Mouse (Mus musculus) liver, embryonic 14.5 days (tissue): Measurements from ENCODE around the gene Rnf149. TPM values are rescaled to one million over a fixed set of nuclear protein-coding genes. Genes with fewer than 3 reads are reported as not detected.

ENCODE experiments used
- ATAC-seq: fragments of 200-750 bp; cut with Nextera tagmentation; 2 replicates; pipeline ENCODE4 v1.8.0; 2017; ENCODE audit warnings: moderate number of reproducible peaks, mild to moderate bottlenecking, moderate library complexity; ENCODE audit not compliant: insufficient read depth
- DNase-seq, 3 experiments: peaks; one replicate each; pipeline ENCODE4 v3.0.0-alpha.2; 2012 to 2013; ENCODE audit warnings: low read depth in 3 of 3, low spot score in 3 of 3
- H3K27ac ChIP-seq: fragments of 300-500 bp; sonication (generic); 2 replicates; pipeline ENCODE4 v1.5.1; 2014; ENCODE audit warnings: moderate library complexity, mild to moderate bottlenecking, control low read depth, inconsistent platforms
- H3K27me3 ChIP-seq: fragments of 300-500 bp; sonication (generic); 2 replicates; pipeline ENCODE4 v1.6.1; 2014; ENCODE audit warnings: mild to moderate bottlenecking, low read length, moderate library complexity; ENCODE audit not compliant: control insufficient read depth, insufficient read depth
- H3K36me3 ChIP-seq: fragments of 300-500 bp; sonication (generic); replicated peaks from 2 replicates; pipeline ENCODE4 v1.6.1; 2014; ENCODE audit warnings: low read depth; ENCODE audit not compliant: control insufficient read depth, insufficient read depth
- H3K4me1 ChIP-seq, 2 experiments: fragments of 200-500 bp in 1 of 2; fragments of 300-500 bp in 1 of 2; sonication (generic) in 1 of 2; replicated peaks; 2 replicates each; pipeline ENCODE4 v1.6.1; 2012 to 2014; ENCODE audit warnings: antibody characterized with exemption in 1 of 2, inconsistent platforms in 1 of 2, low read length in 1 of 2; ENCODE audit not compliant: control insufficient read depth in 2 of 2, insufficient read depth in 2 of 2
- H3K4me2 ChIP-seq: fragments of 300-500 bp; sonication (generic); 2 replicates; pipeline ENCODE4 v1.6.1; 2014; ENCODE audit warnings: low read depth, mild to moderate bottlenecking, control low read depth, moderate library complexity
- H3K4me3 ChIP-seq, 2 experiments: fragments of 200-500 bp in 1 of 2; fragments of 300-500 bp in 1 of 2; sonication (generic) in 1 of 2; 2 replicates each; pipeline ENCODE4 v1.5.1; 2012 to 2014; ENCODE audit warnings: low read depth in 2 of 2, low read length in 2 of 2, mild to moderate bottlenecking in 2 of 2, control low read depth in 1 of 2, inconsistent platforms in 1 of 2, moderate library complexity in 1 of 2; ENCODE audit not compliant: insufficient read depth in 1 of 2
- H3K9ac ChIP-seq: fragments of 300-500 bp; sonication (generic); replicated peaks from 2 replicates; pipeline ENCODE4 v1.6.1; 2014; ENCODE audit warnings: mild to moderate bottlenecking, control low read depth, moderate library complexity
- H3K9me3 ChIP-seq: fragments of 300-500 bp; sonication (generic); 2 replicates; pipeline ENCODE4 v1.6.1; 2016; ENCODE audit warnings: low read length, mixed read lengths; ENCODE audit not compliant: control insufficient read depth
- CTCF ChIP-seq: IDR thresholded peaks from 2 replicates; pipeline ENCODE4 v1.5.1; 2016; ENCODE audit warnings: antibody characterized with exemption, low read depth, control low read depth
- EP300 ChIP-seq: IDR thresholded peaks from 2 replicates; pipeline ENCODE4 v1.6.1; 2016; ENCODE audit warnings: antibody characterized with exemption, low read depth
- WGBS: fragments of 180-500 bp; shearing (Covaris S2); extraction: QIAGEN DNeasy Blood & Tissue Kit; methylation state at CpG from one replicate; pipeline ENCODE4 v1.1.7; 2014; ENCODE audit not compliant: insufficient replicate concordance; 5-methylcytosine and 5-hydroxymethylcytosine counted together
- polyA plus RNA-seq, 2 experiments: library from polyadenylated mRNA; depleted of rRNA in 1 of 2; stranded (reverse) in 1 of 2; unstranded in 1 of 2; fragments of >200 nt; fragmentation: Nextera tagmentation in 1 of 2; extraction: Ambion mirVana in 1 of 2; gene quantifications; 2 replicates each; pipeline versions ENCODE4 v1.2.1 to v1.2.3; 2012 to 2014

Gene Rnf149
- polyA plus RNA-seq, 2 experiments = 12.1 to 15.4 TPM

DNA sequence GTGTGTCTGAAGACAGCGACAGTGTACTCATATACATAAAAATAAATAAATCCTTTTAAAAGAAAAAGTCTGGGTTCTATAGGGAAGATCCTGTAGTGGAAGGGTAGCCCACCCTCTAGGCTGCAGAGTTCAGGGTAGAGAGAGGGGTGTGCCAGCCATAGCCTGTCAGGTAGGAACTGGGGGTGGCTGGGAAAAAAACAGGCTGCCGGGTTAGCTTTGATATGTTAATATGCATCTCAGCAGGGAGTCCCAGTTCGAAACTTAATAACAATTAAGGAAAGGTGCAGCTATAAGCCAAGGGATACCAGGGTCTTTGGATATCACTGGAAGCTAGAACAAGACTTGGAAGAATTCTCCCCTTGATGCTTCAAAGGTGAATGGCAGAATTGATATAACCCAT lies 43.3 kb downstream of the Rnf149 start:
- DNase-seq (no peak), ATAC-seq (no peak)
- Histone ChIP-seq H3K27ac (no peak overlapping the region), H3K36me3 (peaks cover 5% of the 10 kb centered on the region), H3K9ac (no peak overlapping the region), H3K4me1 (peaks cover 2 to 11% of the 10 kb centered on the region in 2 experiments), H3K27me3 (no peaks in the 10 kb centered on the region), H3K9me3 (no peaks in the 10 kb centered on the region), H3K4me3 (no peak overlapping the region), H3K4me2 (no peak overlapping the region)
- TF ChIP-seq EP300 (no peak), CTCF (no peak)
- WGBS = 47% methylated on average over 3 of the region's 3 CpGs

DNA sequence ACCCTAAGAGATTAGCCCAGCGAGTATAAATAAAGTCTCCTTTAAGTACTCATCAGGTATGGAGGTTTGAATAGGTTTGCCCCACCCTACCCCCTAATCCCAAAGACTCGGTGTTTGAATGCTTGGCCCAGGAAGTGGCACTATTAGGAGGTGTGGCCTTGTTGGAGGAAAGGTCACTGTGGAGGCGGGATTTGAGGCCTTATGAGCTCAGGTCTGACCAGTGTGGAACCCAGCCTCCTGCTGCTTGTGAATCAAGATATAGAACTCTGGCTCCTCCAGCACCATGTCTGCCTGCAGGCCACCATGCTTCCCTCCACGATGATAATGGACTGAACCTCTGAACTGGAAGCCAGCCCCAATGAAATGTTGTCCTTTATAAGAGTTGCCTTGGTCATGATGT lies 46.2 kb downstream of the Rnf149 start:
- no peak overlapping the region for H3K9ac ChIP-seq
- H3K4me1 ChIP-seq = peaks cover 2 to 6% of the 10 kb centered on the region in 2 experiments
- no peaks in the 10 kb centered on the region for H3K36me3 ChIP-seq
- DNase-seq (no peak), ATAC-seq (no peak)
- TF ChIP-seq EP300 (no peak), CTCF (no peak)
- H3K27me3 ChIP-seq = no peaks in the 10 kb centered on the region
- H3K9me3 ChIP-seq = no peaks in the 10 kb centered on the region
- 58% methylated on average over 4 of the region's 4 CpGs for WGBS
- H3K4me2 ChIP-seq = no peak overlapping the region
- no peak overlapping the region for H3K27ac ChIP-seq
- no peak overlapping the region for H3K4me3 ChIP-seq

DNA sequence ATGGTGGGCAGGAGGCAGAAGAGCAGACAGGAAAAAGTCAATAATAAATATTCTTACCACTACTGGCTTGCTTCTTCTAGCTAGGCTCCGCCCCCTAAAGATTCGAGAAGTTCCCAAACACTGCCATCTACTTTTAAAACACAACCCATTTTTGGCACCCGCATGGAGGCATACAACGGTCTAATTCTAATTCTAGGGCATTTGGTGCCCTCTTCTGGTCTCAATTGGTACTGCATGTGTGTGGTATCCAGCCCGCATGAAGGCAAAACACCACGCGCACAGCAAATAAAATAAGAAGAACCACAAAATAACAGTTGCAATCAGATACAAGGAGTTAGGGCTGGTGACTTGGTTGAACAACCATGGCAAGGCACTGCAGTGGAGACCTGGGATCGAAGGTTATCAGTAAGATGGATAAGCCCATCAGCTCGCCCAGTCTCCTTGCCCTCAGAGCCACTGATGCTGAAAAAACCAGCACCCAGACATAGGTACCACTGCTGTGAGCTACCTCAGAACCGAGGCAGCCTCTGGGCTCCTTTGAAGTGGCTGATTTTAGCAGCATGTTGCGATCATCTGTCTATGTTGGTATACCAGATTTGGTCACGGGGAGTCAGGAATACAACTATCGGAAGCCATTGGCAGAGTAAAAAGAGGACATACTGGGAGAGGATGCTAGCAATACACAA lies 46.8 kb downstream of the Rnf149 start:
- ATAC-seq (no peak), DNase-seq (peak; percentile 54 to 69 (median 55))
- Histone ChIP-seq H3K4me3 (no peak overlapping the region), H3K27me3 (no peaks in the 10 kb centered on the region), H3K4me2 (no peak overlapping the region), H3K27ac (no peak overlapping the region), H3K4me1 (peaks cover 2 to 6% of the 10 kb centered on the region in 2 experiments), H3K9me3 (no peaks in the 10 kb centered on the region), H3K9ac (no peak overlapping the region), H3K36me3 (no peaks in the 10 kb centered on the region)
- 29% methylated on average over 13 of the region's 13 CpGs for WGBS
- TF ChIP-seq EP300 (no peak), CTCF (peak; percentile 89)

DNA sequence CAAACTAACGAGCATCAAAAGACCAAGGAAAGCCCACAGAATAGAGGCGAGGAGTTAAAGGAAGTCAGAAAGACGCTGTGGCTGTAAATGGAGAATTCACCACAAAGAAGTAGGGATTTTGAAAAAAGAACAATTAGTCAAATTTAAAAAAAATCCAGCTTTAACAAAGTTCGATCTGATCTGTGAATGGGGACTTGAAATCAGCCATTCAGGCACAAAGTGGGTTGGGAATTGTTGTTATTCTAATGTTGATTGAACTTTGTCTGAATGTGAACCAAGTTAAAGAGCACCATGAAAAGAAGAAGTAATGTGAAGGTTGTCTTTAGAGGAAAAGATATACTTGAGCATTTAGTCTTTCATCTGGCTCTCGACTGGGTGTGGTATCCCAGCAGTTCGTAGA lies 48.9 kb downstream of the Rnf149 start:
- H3K36me3 ChIP-seq = no peaks in the 10 kb centered on the region
- H3K4me2 ChIP-seq = no peak overlapping the region
- no peaks in the 10 kb centered on the region for H3K27me3 ChIP-seq
- H3K27ac ChIP-seq = no peak overlapping the region
- DNase-seq = no peak
- H3K4me1 ChIP-seq = 0 out of 4 replicates have a peak, but pooled peaks cover 0 to 2% of the 10 kb centered on the region in 2 experiments
- no peak overlapping the region for H3K9ac ChIP-seq
- no peak overlapping the region for H3K4me3 ChIP-seq
- ATAC-seq = no peak
- no peaks in the 10 kb centered on the region for H3K9me3 ChIP-seq
- 53% methylated on average over 6 of the region's 6 CpGs for WGBS
- TF ChIP-seq EP300 (no peak), CTCF (no peak)

DNA sequence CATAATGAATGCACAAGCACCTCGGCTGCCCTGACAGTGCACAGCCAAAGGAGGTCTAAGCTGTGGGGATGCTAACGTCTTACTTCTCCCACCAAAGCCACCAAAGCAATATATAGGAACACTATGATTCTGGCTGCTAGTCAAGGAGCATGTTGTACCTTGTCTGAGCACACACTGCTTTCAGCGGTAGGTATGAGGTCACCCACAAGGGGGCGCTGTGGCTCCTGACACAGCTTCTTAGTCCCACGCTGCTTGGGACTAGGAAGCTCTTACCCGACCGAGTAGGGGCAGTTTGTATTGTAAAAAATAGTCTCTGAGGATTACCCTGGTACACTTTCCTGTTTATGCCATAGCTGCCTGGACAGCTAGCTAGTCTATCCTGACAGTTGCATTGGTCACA lies 49.8 kb downstream of the Rnf149 start:
- DNase-seq = peak; percentile 44 to 58 (median 53)
- H3K27ac ChIP-seq = no peak overlapping the region

More for the DNA sequence above, 49.8 kb downstream of the Rnf149 start:
- Histone ChIP-seq H3K4me3 (no peak overlapping the region), H3K36me3 (no peaks in the 10 kb centered on the region), H3K27me3 (no peaks in the 10 kb centered on the region), H3K4me1 (0 out of 4 replicates have a peak, but pooled peaks cover 0 to 2% of the 10 kb centered on the region in 2 experiments), H3K4me2 (no peak overlapping the region), H3K9ac (no peak overlapping the region), H3K9me3 (no peaks in the 10 kb centered on the region)
- TF ChIP-seq CTCF (peak; percentile 94), EP300 (no peak)
- 10% methylated on average over 7 of the region's 7 CpGs for WGBS
- ATAC-seq = peak; percentile 58
